Mouse (Mus musculus) CH12.LX (cell line): ENCODE results near the gene Gtdc1. TPM values are rescaled to one million over a fixed set of nuclear protein-coding genes. Genes with fewer than 3 reads are reported as not detected.

Source experiments
- DNase-seq: peaks from one replicate; pipeline ENCODE4 v3.0.0-alpha.2; 2013; ENCODE audit errors: extremely low read depth
- H3K27ac ChIP-seq: 2 replicates; pipeline ENCODE4 v1.5.1; 2012; ENCODE audit warnings: low read depth, mild to moderate bottlenecking, control low read depth, moderate library complexity; ENCODE audit not compliant: insufficient read depth
- H3K27me3 ChIP-seq: replicated peaks from 2 replicates; pipeline ENCODE3; 2012; ENCODE audit warnings: inconsistent platforms
- H3K36me3 ChIP-seq, 2 experiments: replicated peaks in 1 of 2; 2 replicates each; pipeline versions ENCODE3 to v1.6.1; 2012; ENCODE audit warnings: inconsistent platforms in 1 of 2, low read length in 1 of 2, mild to moderate bottlenecking in 1 of 2, mixed read lengths in 1 of 2, moderate library complexity in 1 of 2; ENCODE audit not compliant: control insufficient read depth in 1 of 2, insufficient read depth in 1 of 2
- H3K4me1 ChIP-seq, 2 experiments: 2 replicates each; pipeline ENCODE4 v1.6.1; 2012; ENCODE audit warnings: inconsistent platforms in 1 of 2, moderate library complexity in 1 of 2; ENCODE audit not compliant: insufficient read depth in 2 of 2, control insufficient read depth in 1 of 2
- H3K4me2 ChIP-seq: 2 replicates; pipeline ENCODE4 v1.6.1; 2012; ENCODE audit warnings: low read depth, mild to moderate bottlenecking, control low read depth; ENCODE audit not compliant: poor library complexity, insufficient read depth, severe bottlenecking
- H3K4me3 ChIP-seq, 3 experiments: fragments of 150-350 bp in 1 of 3; sonication (generic) in 1 of 3; replicated peaks in 1 of 3; 2 replicates each; pipeline versions ENCODE3 to v1.5.1; 2011 to 2012; ENCODE audit warnings: low read depth in 2 of 3, low read length in 2 of 3, mild to moderate bottlenecking in 2 of 3, moderate library complexity in 2 of 3, control low read depth in 1 of 3, improper control_type of control experiment in 1 of 3, inconsistent platforms in 1 of 3, mixed read lengths in 1 of 3; ENCODE audit not compliant: poor library complexity in 1 of 3
- H3K79me2 ChIP-seq: replicated peaks from 2 replicates; pipeline ENCODE4 v1.6.1; 2012; ENCODE audit warnings: mild to moderate bottlenecking, moderate library complexity; ENCODE audit not compliant: control insufficient read depth, poor library complexity, insufficient read depth, severe bottlenecking; ENCODE audit errors: extremely low read depth
- H3K9ac ChIP-seq: 2 replicates; pipeline ENCODE4 v1.6.1; 2012; ENCODE audit warnings: low read depth, mild to moderate bottlenecking, control low read depth, moderate library complexity; ENCODE audit not compliant: insufficient read depth
- H3K9me3 ChIP-seq: replicated peaks from 2 replicates; pipeline ENCODE3; 2012; ENCODE audit warnings: low read length, inconsistent platforms, mixed read lengths
- BHLHE40 ChIP-seq: IDR thresholded peaks from 2 replicates; pipeline ENCODE4 v1.6.1; 2011; ENCODE audit warnings: mild to moderate bottlenecking, low read depth, low read length, improper control_type of control experiment
- CHD1 ChIP-seq: IDR thresholded peaks from 2 replicates; pipeline ENCODE4 v1.6.1; 2012; ENCODE audit warnings: low read depth, low read length, improper control_type of control experiment, inconsistent platforms
- CHD2 ChIP-seq: IDR thresholded peaks from 2 replicates; pipeline ENCODE4 v1.6.1; 2011; ENCODE audit warnings: low read length, improper control_type of control experiment
- CTCF ChIP-seq, 2 experiments: IDR thresholded peaks in 1 of 2; conservative IDR thresholded peaks in 1 of 2; 2 replicates each; pipeline ENCODE4 v1.5.1; 2011 to 2012; ENCODE audit warnings: low read depth in 2 of 2, low read length in 2 of 2, improper control_type of control experiment in 1 of 2, inconsistent platforms in 1 of 2, mild to moderate bottlenecking in 1 of 2, moderate library complexity in 1 of 2
- E2F4 ChIP-seq: IDR thresholded peaks from 2 replicates; pipeline ENCODE4 v1.6.1; 2011; ENCODE audit warnings: low read depth, low read length, improper control_type of control experiment; ENCODE audit not compliant: insufficient replicate concordance
- ELF1 ChIP-seq: IDR thresholded peaks from 2 replicates; pipeline ENCODE4 v1.6.1; 2014; ENCODE audit warnings: low read depth, mild to moderate bottlenecking, inconsistent platforms, low read length, improper control_type of control experiment
- EP300 ChIP-seq: IDR thresholded peaks from 2 replicates; pipeline ENCODE4 v1.6.1; 2011; ENCODE audit warnings: low read length, improper control_type of control experiment
- ETS1 ChIP-seq: conservative IDR thresholded peaks from 2 replicates; pipeline ENCODE4 v1.6.1; 2012; ENCODE audit warnings: low read depth, mild to moderate bottlenecking, inconsistent platforms, low read length, improper control_type of control experiment, moderate library complexity
- GABPA ChIP-seq: IDR thresholded peaks from 2 replicates; pipeline ENCODE4 v1.6.1; 2012; ENCODE audit warnings: low read depth, low read length, improper control_type of control experiment, inconsistent platforms; ENCODE audit not compliant: insufficient replicate concordance
- HCFC1 ChIP-seq: IDR thresholded peaks from 2 replicates; pipeline ENCODE4 v1.6.1; 2012; ENCODE audit warnings: low read depth, mild to moderate bottlenecking, inconsistent platforms, low read length, improper control_type of control experiment
- JUN ChIP-seq: IDR thresholded peaks from 2 replicates; pipeline ENCODE4 v1.6.1; 2011; ENCODE audit warnings: low read depth, mild to moderate bottlenecking, low read length, improper control_type of control experiment, moderate library complexity; ENCODE audit not compliant: insufficient read depth
- JUND ChIP-seq: conservative IDR thresholded peaks from 2 replicates; pipeline ENCODE4 v1.6.1; 2011; ENCODE audit warnings: low read depth, low read length, improper control_type of control experiment
- MAFK ChIP-seq: IDR thresholded peaks from 2 replicates; pipeline ENCODE4 v1.6.1; 2011; ENCODE audit warnings: low read length, improper control_type of control experiment; ENCODE audit not compliant: insufficient replicate concordance
- MEF2A ChIP-seq: IDR thresholded peaks from 2 replicates; pipeline ENCODE4 v1.6.1; 2014; ENCODE audit warnings: low read depth, mild to moderate bottlenecking, inconsistent platforms, low read length, improper control_type of control experiment, borderline replicate concordance
- MXI1 ChIP-seq: IDR thresholded peaks from 2 replicates; pipeline ENCODE4 v1.6.1; 2011; ENCODE audit warnings: mild to moderate bottlenecking, low read depth, low read length, improper control_type of control experiment
- MYC ChIP-seq: IDR thresholded peaks from 2 replicates; pipeline ENCODE4 v1.6.1; 2011; ENCODE audit warnings: low read depth, mild to moderate bottlenecking, improper control_type of control experiment, low read length
- NELFE ChIP-seq: IDR thresholded peaks from 2 replicates; pipeline ENCODE4 v1.6.1; 2011; ENCODE audit warnings: low read depth, low read length, improper control_type of control experiment
- PAX5 ChIP-seq: IDR thresholded peaks from 2 replicates; pipeline ENCODE4 v1.6.1; 2012; ENCODE audit warnings: low read length, inconsistent platforms, mixed read lengths
- POLR2A ChIP-seq: IDR thresholded peaks from 2 replicates; pipeline ENCODE4 v1.6.1; 2011; ENCODE audit warnings: low read depth, mild to moderate bottlenecking, improper control_type of control experiment, low read length
- POLR2AphosphoS2 ChIP-seq: IDR thresholded peaks from 2 replicates; pipeline ENCODE4 v1.6.1; 2011; ENCODE audit warnings: low read depth, low read length, improper control_type of control experiment
- RAD21 ChIP-seq: IDR thresholded peaks from 2 replicates; pipeline ENCODE4 v1.6.1; 2011; ENCODE audit warnings: low read depth, mild to moderate bottlenecking, low read length, improper control_type of control experiment, moderate library complexity
- TCF12 ChIP-seq: IDR thresholded peaks from 2 replicates; pipeline ENCODE4 v1.6.1; 2014; ENCODE audit warnings: low read depth, mild to moderate bottlenecking, inconsistent platforms, low read length, improper control_type of control experiment
- UBTF ChIP-seq: IDR thresholded peaks from 2 replicates; pipeline ENCODE4 v1.6.1; 2012; ENCODE audit warnings: low read depth, mild to moderate bottlenecking, inconsistent platforms, low read length, improper control_type of control experiment, moderate library complexity
- USF1 ChIP-seq: IDR thresholded peaks from 2 replicates; pipeline ENCODE4 v1.6.1; 2014; ENCODE audit warnings: low read depth, mild to moderate bottlenecking, inconsistent platforms, low read length, improper control_type of control experiment
- USF2 ChIP-seq: conservative IDR thresholded peaks from 2 replicates; pipeline ENCODE4 v1.6.1; 2011; ENCODE audit warnings: low read depth, low read length, improper control_type of control experiment
- ZC3H11A ChIP-seq: IDR thresholded peaks from 2 replicates; pipeline ENCODE4 v1.6.1; 2012; ENCODE audit warnings: low read depth, mild to moderate bottlenecking, inconsistent platforms, low read length, improper control_type of control experiment
- ZNF384 ChIP-seq: IDR thresholded peaks from 2 replicates; pipeline ENCODE4 v1.6.1; 2012; ENCODE audit warnings: low read depth, low read length, improper control_type of control experiment, inconsistent platforms
- dilution Hi-C: fragments of 300-500 bp; cut with MboI; formaldehyde crosslinking; loops from 2 replicates; pipeline ENCODE4 v1.14.3; 2020; ENCODE audit warnings: low sequenced_read_pairs; ENCODE audit not compliant: extremely low pct_unique_long_range_greater_than_20kb, extremely low pct_ligation_motif_present
- in situ Hi-C: fragments of 300-500 bp; cut with MboI; formaldehyde crosslinking; loops from 3 replicates; pipeline ENCODE4 v1.14.3; 2019; ENCODE audit warnings: low sequenced_read_pairs, low pct_ligation_motif_present, low pct_unique_long_range_greater_than_20kb, mixed read lengths
- polyA plus RNA-seq: library from polyadenylated mRNA; unstranded; fragments of >175 nt; gene quantifications from 2 replicates; pipeline ENCODE4 v1.2.1, GENCODE M21; 2012; ENCODE audit warnings: low read depth; ENCODE audit not compliant: insufficient read length
- total RNA-seq, 2 experiments: library from RNA; depleted of rRNA; stranded (reverse); fragments of 300-350 nt in 1 of 2; fragments of >200 nt in 1 of 2; gene quantifications; 2 replicates each; pipeline ENCODE4 v1.2.3; 2012 to 2014

Gene Gtdc1
- total and polyA plus RNA-seq, 3 experiments, result 11.1 to 18.2 (median 15.8) TPM

- dilution Hi-C loops (no loop called here), in situ Hi-C loops (no loop called here)
- Histone ChIP-seq H3K36me3 (no peaks in the 10 kb centered on the region), H3K4me3 (no peak overlapping the region), H3K4me1 (peaks cover 3 to 7% of the 10 kb centered on the region in 2 experiments; a peak in 2 of 4 replicates), H3K4me2 (no peak overlapping the region), H3K27me3 (no peaks in the 10 kb centered on the region), H3K9ac (no peak overlapping the region), H3K27ac (no peak overlapping the region), H3K79me2 (no peaks in the 10 kb centered on the region), H3K9me3 (no peaks in the 10 kb centered on the region)
- TF ChIP-seq GABPA (no peak), MEF2A (no peak), RAD21 (no peak), ELF1 (no peak), POLR2A (no peak), ETS1 (no peak), ZC3H11A (no peak), CHD1 (no peak), CHD2 (no peak), JUN (no peak), EP300 (no peak), E2F4 (no peak), MYC (no peak), USF2 (no peak), JUND (no peak), MAFK (no peak), CTCF (conservative IDR thresholded peaks at IDR 0.05 in 1 of 2, IDR thresholded peaks at IDR 0.05 in 1 of 2; ENCODE audit: low read depth in 2 of 2, low read length in 2 of 2) (no peak), TCF12 (no peak), MXI1 (no peak), UBTF (no peak)
- no peak for DNase-seq
Observed at GRCm38 (mm10) chr2:44542775-44543174, 384.7 kb downstream of the Gtdc1 start.

GRCm38 (mm10) chr2:44541726-44542125, 385.7 kb downstream of the Gtdc1 start:
- TF ChIP-seq BHLHE40 (no peak), USF1 (no peak), PAX5 (no peak), NELFE (no peak), MXI1 (no peak), CTCF (conservative IDR thresholded peaks at IDR 0.05 in 1 of 2, IDR thresholded peaks at IDR 0.05 in 1 of 2; ENCODE audit: low read depth in 2 of 2, low read length in 2 of 2) (no peak), USF2 (no peak), UBTF (no peak), ZNF384 (no peak), JUN (no peak), POLR2A (no peak), JUND (no peak), POLR2AphosphoS2 (no peak), HCFC1 (no peak)
- DNase-seq, result no peak
- H3K27ac ChIP-seq, result no peak overlapping the region
- no peak overlapping the region for H3K9ac ChIP-seq
- dilution Hi-C loops (no loop called here), in situ Hi-C loops (no loop called here)
- no peaks in the 10 kb centered on the region for H3K79me2 ChIP-seq
- peaks cover 3 to 7% of the 10 kb centered on the region in 2 experiments; a peak in 2 of 4 replicates for H3K4me1 ChIP-seq
- H3K4me3 ChIP-seq, result no peak overlapping the region
- no peaks in the 10 kb centered on the region for H3K9me3 ChIP-seq
- no peaks in the 10 kb centered on the region for H3K36me3 ChIP-seq
- no peaks in the 10 kb centered on the region for H3K27me3 ChIP-seq
- no peak overlapping the region for H3K4me2 ChIP-seq
